Mouse (Mus musculus): ENCODE results near the gene Snrnp48. TPM values are rescaled to one million over a fixed set of nuclear protein-coding genes. Genes with fewer than 3 reads are reported as not detected.

The Snrnp48 gene
- polyA plus RNA-seq, 1 experiment from 2014 or later: 26.6 TPM

GRCm38 (mm10) chr13:38218686-38219085, 13.9 kb downstream of the Snrnp48 start:
- Histone ChIP-seq H3K4me2 (no peak overlapping the region), H3K9me3 (replicated peaks) (no peaks in the 10 kb centered on the region), H3K36me3 (peaks cover 66% of the 10 kb centered on the region), H3K9ac (replicated peaks) (no peak overlapping the region), H3K27me3 (replicated peaks) (no peaks in the 10 kb centered on the region), H3K4me1 (no peaks in the 10 kb centered on the region), H3K4me3 (replicated peaks) (no peak overlapping the region), H3K27ac (replicated peaks) (no peak overlapping the region)
- ATAC-seq (ENCODE audit: low FRiP score): no peak
- 97% methylated on average over 3 of the region's 3 CpGs for WGBS

- Histone ChIP-seq H3K4me3 (replicated peaks) (no peak overlapping the region), H3K27ac (replicated peaks) (no peak overlapping the region), H3K9ac (replicated peaks) (no peak overlapping the region), H3K4me2 (no peak overlapping the region), H3K36me3 (peaks cover 73% of the 10 kb centered on the region), H3K27me3 (replicated peaks) (no peaks in the 10 kb centered on the region), H3K9me3 (replicated peaks) (no peaks in the 10 kb centered on the region), H3K4me1 (no peaks in the 10 kb centered on the region)
- no peak for ATAC-seq (ENCODE audit: low FRiP score)
- WGBS: 95% methylated on average over 6 of the region's 6 CpGs
Observed at GRCm38 (mm10) chr13:38220331-38220730, 15.6 kb downstream of the Snrnp48 start.

GRCm38 (mm10) chr13:38230177-38230821, 25.6 kb downstream of the Snrnp48 start:
- H3K9me3 ChIP-seq (replicated peaks): no peaks in the 10 kb centered on the region
- no peaks in the 10 kb centered on the region for H3K27me3 ChIP-seq (replicated peaks)
- H3K4me3 ChIP-seq (replicated peaks): no peak overlapping the region
- peaks cover 26% of the 10 kb centered on the region for H3K36me3 ChIP-seq
- H3K9ac ChIP-seq (replicated peaks): no peak overlapping the region
- ATAC-seq (ENCODE audit: low FRiP score): no peak
- no peak overlapping the region for H3K4me2 ChIP-seq
- H3K4me1 ChIP-seq: no peaks in the 10 kb centered on the region
- 67% methylated on average over 9 of the region's 9 CpGs for WGBS
- no peak overlapping the region for H3K27ac ChIP-seq (replicated peaks)

- Histone ChIP-seq H3K4me3 (replicated peaks) (no peak overlapping the region), H3K9ac (replicated peaks) (no peak overlapping the region), H3K9me3 (replicated peaks) (0 out of 2 replicates have a peak, but pooled peaks cover 4% of the 10 kb centered on the region), H3K4me2 (no peak overlapping the region), H3K4me1 (no peaks in the 10 kb centered on the region), H3K27me3 (replicated peaks) (no peaks in the 10 kb centered on the region), H3K27ac (replicated peaks) (no peak overlapping the region), H3K36me3 (peaks cover 19% of the 10 kb centered on the region)
- 79% methylated on average over 4 of the region's 4 CpGs for WGBS
- ATAC-seq (ENCODE audit: low FRiP score): no peak
Observed at GRCm38 (mm10) chr13:38232411-38232810, 27.7 kb downstream of the Snrnp48 start.

- H3K4me2 ChIP-seq: no peak overlapping the region
- H3K27me3 ChIP-seq (replicated peaks): no peaks in the 10 kb centered on the region
- 73% methylated on average over 3 of the region's 3 CpGs for WGBS
- no peak overlapping the region for H3K27ac ChIP-seq (replicated peaks)
- no peak overlapping the region for H3K4me3 ChIP-seq (replicated peaks)
- no peak for ATAC-seq (ENCODE audit: low FRiP score)
- H3K4me1 ChIP-seq: no peaks in the 10 kb centered on the region
- H3K36me3 ChIP-seq: peaks cover 14% of the 10 kb centered on the region
- 0 out of 2 replicates have a peak, but pooled peaks cover 4% of the 10 kb centered on the region for H3K9me3 ChIP-seq (replicated peaks)
- H3K9ac ChIP-seq (replicated peaks): no peak overlapping the region
Observed at GRCm38 (mm10) chr13:38232856-38233625, 28.3 kb downstream of the Snrnp48 start.

GRCm38 (mm10) chr13:38234651-38235050, 29.9 kb downstream of the Snrnp48 start:
- no peak overlapping the region for H3K27ac ChIP-seq (replicated peaks)
- H3K4me3 ChIP-seq (replicated peaks): no peak overlapping the region
- 84% methylated on average over 5 of the region's 5 CpGs for WGBS
- H3K36me3 ChIP-seq: peaks cover 2% of the 10 kb centered on the region; the same call in 1 of the 2 replicates
- H3K4me1 ChIP-seq: no peaks in the 10 kb centered on the region
- H3K4me2 ChIP-seq: no peak overlapping the region
- H3K27me3 ChIP-seq (replicated peaks): no peaks in the 10 kb centered on the region
- no peak overlapping the region for H3K9ac ChIP-seq (replicated peaks)
- no peak for ATAC-seq (ENCODE audit: low FRiP score)
- 0 out of 2 replicates have a peak, but pooled peaks cover 4% of the 10 kb centered on the region for H3K9me3 ChIP-seq (replicated peaks)

GRCm38 (mm10) chr13:38235370-38235769, 30.6 kb downstream of the Snrnp48 start:
- peaks cover 2% of the 10 kb centered on the region; the same call in 1 of the 2 replicates for H3K36me3 ChIP-seq
- no peak overlapping the region for H3K4me3 ChIP-seq (replicated peaks)
- WGBS: 82% methylated on average over 3 of the region's 3 CpGs
- no peak overlapping the region for H3K27ac ChIP-seq (replicated peaks)
- H3K4me2 ChIP-seq: no peak overlapping the region
- 0 out of 2 replicates have a peak, but pooled peaks cover 4% of the 10 kb centered on the region for H3K9me3 ChIP-seq (replicated peaks)
- no peaks in the 10 kb centered on the region for H3K4me1 ChIP-seq
- H3K9ac ChIP-seq (replicated peaks): no peak overlapping the region
- no peak for ATAC-seq (ENCODE audit: low FRiP score)
- no peaks in the 10 kb centered on the region for H3K27me3 ChIP-seq (replicated peaks)

- WGBS: 85% methylated on average over 5 of the region's 5 CpGs
Observed at GRCm38 (mm10) chr13:38248151-38248550, 43.4 kb downstream of the Snrnp48 start.

GRCm38 (mm10) chr13:38251226-38251625, 46.5 kb downstream of the Snrnp48 start:
- Histone ChIP-seq H3K27ac (replicated peaks) (no peak overlapping the region), H3K27me3 (replicated peaks) (no peaks in the 10 kb centered on the region), H3K9ac (replicated peaks) (no peak overlapping the region), H3K36me3 (no peaks in the 10 kb centered on the region), H3K9me3 (replicated peaks) (no peaks in the 10 kb centered on the region), H3K4me3 (replicated peaks) (no peak overlapping the region), H3K4me2 (no peak overlapping the region), H3K4me1 (no peaks in the 10 kb centered on the region)
- no peak for ATAC-seq (ENCODE audit: low FRiP score)
- WGBS: 83% methylated on average over 3 of the region's 3 CpGs

More at GRCm38 (mm10) chr13:38248151-38248550, 43.4 kb downstream of the Snrnp48 start:
- ATAC-seq (ENCODE audit: low FRiP score): no peak
- Histone ChIP-seq H3K36me3 (no peaks in the 10 kb centered on the region), H3K4me3 (replicated peaks) (no peak overlapping the region), H3K9me3 (replicated peaks) (no peaks in the 10 kb centered on the region), H3K4me1 (no peaks in the 10 kb centered on the region), H3K27me3 (replicated peaks) (no peaks in the 10 kb centered on the region), H3K4me2 (no peak overlapping the region), H3K9ac (replicated peaks) (no peak overlapping the region), H3K27ac (replicated peaks) (no peak overlapping the region)

GRCm38 (mm10) chr13:38253696-38254095, 49.0 kb downstream of the Snrnp48 start:
- ATAC-seq (ENCODE audit: low FRiP score): no peak
- Histone ChIP-seq H3K9ac (replicated peaks) (no peak overlapping the region), H3K9me3 (replicated peaks) (no peaks in the 10 kb centered on the region), H3K4me2 (no peak overlapping the region), H3K27me3 (replicated peaks) (no peaks in the 10 kb centered on the region), H3K27ac (replicated peaks) (no peak overlapping the region), H3K4me1 (no peaks in the 10 kb centered on the region), H3K4me3 (replicated peaks) (no peak overlapping the region), H3K36me3 (no peaks in the 10 kb centered on the region)
- WGBS: 84% methylated on average over 9 of the region's 9 CpGs

- H3K4me3 ChIP-seq (replicated peaks): no peak overlapping the region
- no peaks in the 10 kb centered on the region for H3K9me3 ChIP-seq (replicated peaks)
- WGBS: 63% methylated on average over 2 of the region's 2 CpGs
- no peaks in the 10 kb centered on the region for H3K36me3 ChIP-seq
- H3K4me2 ChIP-seq: no peak overlapping the region
- H3K27me3 ChIP-seq (replicated peaks): no peaks in the 10 kb centered on the region
- no peak for ATAC-seq (ENCODE audit: low FRiP score)
- no peak overlapping the region for H3K27ac ChIP-seq (replicated peaks)
- no peak overlapping the region for H3K9ac ChIP-seq (replicated peaks)
- 0 out of 2 replicates have a peak, but pooled peaks cover 2% of the 10 kb centered on the region for H3K4me1 ChIP-seq
Observed at GRCm38 (mm10) chr13:38258901-38259300, 54.2 kb downstream of the Snrnp48 start.
